Mouse (Mus musculus) embryonic facial prominence, embryonic 12.5 days (tissue): Measurements from ENCODE around the gene Prkd1. TPM values are rescaled to one million over a fixed set of nuclear protein-coding genes. Genes with fewer than 3 reads are reported as not detected.

Source experiments
- ATAC-seq: fragments of 200-750 bp; cut with Nextera tagmentation; 2 replicates; pipeline ENCODE4 v1.8.0; 2017; ENCODE audit not compliant: insufficient number of reproducible peaks, insufficient read depth, low FRiP score, low TSS enrichment
- H3K27ac ChIP-seq: fragments of 300-500 bp; sonication (generic); 2 replicates; pipeline ENCODE4 v1.5.1; 2016; ENCODE audit warnings: mild to moderate bottlenecking
- H3K27me3 ChIP-seq: fragments of 300-500 bp; sonication (generic); 2 replicates; pipeline ENCODE4 v1.6.1; 2016; ENCODE audit warnings: mild to moderate bottlenecking, moderate library complexity
- H3K36me3 ChIP-seq: fragments of 300-500 bp; sonication (generic); 2 replicates; pipeline ENCODE4 v1.6.1; 2016; ENCODE audit warnings: mild to moderate bottlenecking
- H3K4me1 ChIP-seq: fragments of 300-500 bp; sonication (generic); 2 replicates; pipeline ENCODE4 v1.6.1; 2016
- H3K4me2 ChIP-seq: fragments of 300-500 bp; sonication (generic); replicated peaks from 2 replicates; pipeline ENCODE4 v1.6.1; 2016; ENCODE audit warnings: mild to moderate bottlenecking, moderate library complexity
- H3K4me3 ChIP-seq: fragments of 300-500 bp; sonication (generic); 2 replicates; pipeline ENCODE4 v1.5.1; 2016; ENCODE audit warnings: mild to moderate bottlenecking
- H3K9ac ChIP-seq: fragments of 300-500 bp; sonication (generic); 2 replicates; pipeline ENCODE4 v1.6.1; 2016; ENCODE audit warnings: mild to moderate bottlenecking, moderate library complexity
- H3K9me3 ChIP-seq: fragments of 300-500 bp; sonication (generic); 2 replicates; pipeline ENCODE4 v1.6.1; 2016; ENCODE audit warnings: mild to moderate bottlenecking, moderate library complexity
- WGBS: fragments of 180-500 bp; shearing (Covaris S2); methylation state at CpG from one replicate; pipeline ENCODE4 v1.1.7; 2016; 5-methylcytosine and 5-hydroxymethylcytosine counted together
- polyA plus RNA-seq: library from polyadenylated mRNA; unstranded; fragments of >200 nt; fragmentation: Nextera tagmentation; extraction: Ambion mirVana; gene quantifications from 2 replicates; pipeline ENCODE4 v1.2.1, GENCODE M21; 2016

Prkd1 gene
- polyA plus RNA-seq, 1 experiment from 2014 or later = 8.9 TPM

GRCm38 (mm10) chr12:50606703-50607500 is 42.0 kb downstream of the Prkd1 start:
- Histone ChIP-seq H3K36me3 (no peaks in the 10 kb centered on the region), H3K9ac (no peak overlapping the region), H3K27me3 (no peaks in the 10 kb centered on the region), H3K9me3 (no peaks in the 10 kb centered on the region), H3K4me3 (no peak overlapping the region), H3K4me2 (no peak overlapping the region), H3K4me1 (no peaks in the 10 kb centered on the region), H3K27ac (no peak overlapping the region)
- WGBS = 76% methylated on average over 4 of the region's 4 CpGs
- no peak for ATAC-seq

- Histone ChIP-seq H3K4me2 (no peak overlapping the region), H3K4me1 (no peaks in the 10 kb centered on the region), H3K9me3 (no peaks in the 10 kb centered on the region), H3K27me3 (no peaks in the 10 kb centered on the region), H3K36me3 (no peaks in the 10 kb centered on the region), H3K4me3 (no peak overlapping the region), H3K27ac (no peak overlapping the region), H3K9ac (no peak overlapping the region)
- no peak for ATAC-seq
- 100% methylated on average over 1 of the region's 1 CpGs for WGBS
Measured at GRCm38 (mm10) chr12:50599370-50599769, 49.5 kb downstream of the Prkd1 start.

- Histone ChIP-seq H3K27ac (no peak overlapping the region), H3K4me3 (no peak overlapping the region), H3K9ac (no peak overlapping the region), H3K36me3 (no peaks in the 10 kb centered on the region), H3K4me2 (no peak overlapping the region), H3K9me3 (no peaks in the 10 kb centered on the region), H3K4me1 (no peaks in the 10 kb centered on the region), H3K27me3 (no peaks in the 10 kb centered on the region)
- WGBS = 77% methylated on average over 9 of the region's 9 CpGs
- no peak for ATAC-seq
Measured at GRCm38 (mm10) chr12:50598053-50598988, 50.6 kb downstream of the Prkd1 start.

GRCm38 (mm10) chr12:50597467-50597866 is 51.4 kb downstream of the Prkd1 start:
- H3K27ac ChIP-seq = no peak overlapping the region
- no peaks in the 10 kb centered on the region for H3K9me3 ChIP-seq
- no peaks in the 10 kb centered on the region for H3K27me3 ChIP-seq
- 90% methylated on average over 4 of the region's 4 CpGs for WGBS
- no peak overlapping the region for H3K4me2 ChIP-seq
- no peaks in the 10 kb centered on the region for H3K36me3 ChIP-seq
- H3K4me1 ChIP-seq = no peaks in the 10 kb centered on the region
- no peak overlapping the region for H3K4me3 ChIP-seq
- no peak for ATAC-seq
- no peak overlapping the region for H3K9ac ChIP-seq

GRCm38 (mm10) chr12:50595777-50596176 is 53.1 kb downstream of the Prkd1 start:
- ATAC-seq = no peak
- Histone ChIP-seq H3K36me3 (no peaks in the 10 kb centered on the region), H3K4me3 (no peak overlapping the region), H3K9me3 (no peaks in the 10 kb centered on the region), H3K27me3 (no peaks in the 10 kb centered on the region), H3K9ac (no peak overlapping the region), H3K4me1 (no peaks in the 10 kb centered on the region), H3K27ac (no peak overlapping the region), H3K4me2 (no peak overlapping the region)
- WGBS = 70% methylated on average over 5 of the region's 5 CpGs

- no peaks in the 10 kb centered on the region for H3K27me3 ChIP-seq
- no peaks in the 10 kb centered on the region for H3K9me3 ChIP-seq
- H3K9ac ChIP-seq = no peak overlapping the region
- no peak overlapping the region for H3K4me3 ChIP-seq
- no peak for ATAC-seq
- no peak overlapping the region for H3K4me2 ChIP-seq
- H3K27ac ChIP-seq = no peak overlapping the region
- H3K4me1 ChIP-seq = no peaks in the 10 kb centered on the region
- H3K36me3 ChIP-seq = no peaks in the 10 kb centered on the region
- WGBS = 85% methylated on average over 6 of the region's 6 CpGs
Measured at GRCm38 (mm10) chr12:50594506-50594905, 54.4 kb downstream of the Prkd1 start.

GRCm38 (mm10) chr12:50593481-50593880 is 55.4 kb downstream of the Prkd1 start:
- 65% methylated on average over 2 of the region's 2 CpGs for WGBS
- H3K27me3 ChIP-seq = no peaks in the 10 kb centered on the region

GRCm38 (mm10) chr12:50588137-50588761 is 60.6 kb downstream of the Prkd1 start:
- 85% methylated on average over 6 of the region's 6 CpGs for WGBS
- ATAC-seq = peak; percentile 64; the same call in 1 of the 2 replicates
- Histone ChIP-seq H3K36me3 (no peaks in the 10 kb centered on the region), H3K9me3 (no peaks in the 10 kb centered on the region), H3K27me3 (no peaks in the 10 kb centered on the region), H3K4me2 (no peak overlapping the region), H3K27ac (no peak overlapping the region), H3K4me1 (no peaks in the 10 kb centered on the region), H3K4me3 (no peak overlapping the region), H3K9ac (no peak overlapping the region)

More at GRCm38 (mm10) chr12:50593481-50593880, 55.4 kb downstream of the Prkd1 start:
- H3K4me1 ChIP-seq = no peaks in the 10 kb centered on the region
- H3K4me2 ChIP-seq = no peak overlapping the region
- no peak overlapping the region for H3K27ac ChIP-seq
- no peak for ATAC-seq
- H3K9me3 ChIP-seq = no peaks in the 10 kb centered on the region
- no peak overlapping the region for H3K4me3 ChIP-seq
- no peaks in the 10 kb centered on the region for H3K36me3 ChIP-seq
- H3K9ac ChIP-seq = no peak overlapping the region

GRCm38 (mm10) chr12:50565198-50565597 is 83.7 kb downstream of the Prkd1 start:
- Histone ChIP-seq H3K9me3 (no peaks in the 10 kb centered on the region), H3K4me3 (no peak overlapping the region), H3K27ac (no peak overlapping the region), H3K27me3 (no peaks in the 10 kb centered on the region), H3K4me2 (no peak overlapping the region), H3K4me1 (no peaks in the 10 kb centered on the region), H3K36me3 (no peaks in the 10 kb centered on the region), H3K9ac (no peak overlapping the region)
- no peak for ATAC-seq
- 55% methylated on average over 1 of the region's 1 CpGs for WGBS

- peaks cover 8% of the 10 kb centered on the region for H3K4me1 ChIP-seq
- no peaks in the 10 kb centered on the region for H3K36me3 ChIP-seq
- no peak for ATAC-seq
- no peaks in the 10 kb centered on the region for H3K9me3 ChIP-seq
- WGBS = 81% methylated on average over 1 of the region's 1 CpGs
- H3K4me3 ChIP-seq = no peak overlapping the region
- H3K27ac ChIP-seq = no peak overlapping the region
- no peaks in the 10 kb centered on the region for H3K27me3 ChIP-seq
- H3K9ac ChIP-seq = no peak overlapping the region
- H3K4me2 ChIP-seq = no peak overlapping the region
Measured at GRCm38 (mm10) chr12:50560536-50560935, 88.4 kb downstream of the Prkd1 start.

GRCm38 (mm10) chr12:50558231-50558630 is 90.7 kb downstream of the Prkd1 start:
- Histone ChIP-seq H3K4me1 (peaks cover 8% of the 10 kb centered on the region), H3K4me2 (no peak overlapping the region), H3K27me3 (no peaks in the 10 kb centered on the region), H3K4me3 (no peak overlapping the region), H3K9me3 (no peaks in the 10 kb centered on the region), H3K9ac (no peak overlapping the region), H3K36me3 (no peaks in the 10 kb centered on the region), H3K27ac (no peak overlapping the region)
- no peak for ATAC-seq
- 16% methylated on average over 4 of the region's 4 CpGs for WGBS
